Mouse (Mus musculus): ENCODE results near the gene Vhl. TPM values are rescaled to one million over a fixed set of nuclear protein-coding genes. Genes with fewer than 3 reads are reported as not detected.

The Vhl gene
- polyA plus RNA-seq, 1 experiment: not detected

DNA sequence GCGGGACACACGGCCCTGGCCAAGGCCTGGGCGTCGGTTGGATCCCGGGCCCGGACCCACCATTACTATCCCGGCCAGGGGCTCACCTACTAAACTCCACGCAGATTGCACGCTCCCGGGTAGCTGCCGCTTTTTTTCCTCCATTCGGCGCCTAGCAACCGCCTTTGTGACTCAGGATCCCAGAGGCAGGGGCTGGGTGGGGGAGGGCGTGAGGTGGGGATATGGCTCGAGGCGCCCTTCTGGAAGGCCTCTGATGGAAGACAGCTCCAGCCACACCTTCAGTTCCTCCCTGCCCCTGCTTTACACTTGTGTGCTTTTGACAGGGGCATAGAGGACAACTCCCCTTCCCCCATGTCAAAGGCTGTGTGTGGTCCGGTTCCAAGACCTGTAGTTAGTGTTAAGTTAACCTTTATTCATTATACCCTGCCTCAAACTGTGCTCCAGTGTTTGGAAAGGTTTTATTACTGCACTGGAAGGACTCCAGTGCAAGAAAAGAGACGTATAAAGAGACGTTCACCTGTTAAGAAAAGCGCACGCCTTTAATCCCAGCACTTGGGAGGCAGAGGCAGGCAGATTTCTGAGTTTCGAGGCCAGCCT, 23.1 kb upstream of the Vhl start, which contains the start of gene Fancd2os:
Gene Fancd2os (minus strand): TSS at position 173 of the 597 bp plus-strand sequence.
- WGBS: 38% methylated on average over 23 of the region's 23 CpGs
- Histone ChIP-seq H3K4me1 (ENCODE audit: control insufficient read depth, insufficient read depth, low read length) (peaks cover 3% of the 10 kb centered on the region; the same call in 1 of the 2 replicates), H3K27ac (ENCODE audit: insufficient read depth, low read depth, low read length) (no peak within 1 kb of the TSS), H3K4me3 (ENCODE audit: insufficient read depth, low read depth, low read length) (no peak within 1 kb of the TSS)
- TF ChIP-seq CTCF (IDR thresholded peaks at IDR 0.05; ENCODE audit: insufficient read depth, low read depth, low read length) (no peak), POLR2A (IDR thresholded peaks at IDR 0.05; ENCODE audit: insufficient read depth, low read depth, low read length) (no peak)

DNA sequence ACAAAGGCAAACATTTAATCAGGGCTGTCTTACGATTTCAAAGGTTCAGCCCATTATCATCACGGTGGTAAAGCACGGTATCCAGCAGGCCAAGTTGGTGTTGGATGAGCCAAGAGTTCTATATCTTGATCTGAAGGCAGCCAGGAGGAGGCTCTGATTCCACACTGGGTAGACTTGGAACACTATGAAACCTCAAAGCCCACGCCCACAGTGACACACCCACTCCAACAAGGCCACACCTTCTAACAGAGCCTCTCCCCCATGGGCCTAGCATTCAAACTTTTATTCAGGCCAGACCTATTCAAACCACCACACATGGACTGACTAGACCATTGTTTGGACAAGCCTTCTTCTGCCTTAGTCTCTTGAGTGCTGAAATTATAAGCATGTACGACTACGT, 20.9 kb upstream of the Vhl start:
- 90% methylated on average over 6 of the region's 6 CpGs for WGBS
- Histone ChIP-seq H3K4me1 (ENCODE audit: control insufficient read depth, insufficient read depth, low read length) (peaks cover 8% of the 10 kb centered on the region), H3K27ac (ENCODE audit: insufficient read depth, low read depth, low read length) (no peak overlapping the region), H3K4me3 (ENCODE audit: insufficient read depth, low read depth, low read length) (no peak overlapping the region)
- TF ChIP-seq CTCF (IDR thresholded peaks at IDR 0.05; ENCODE audit: insufficient read depth, low read depth, low read length): no peak
- TF ChIP-seq POLR2A (IDR thresholded peaks at IDR 0.05; ENCODE audit: insufficient read depth, low read depth, low read length): no peak

DNA sequence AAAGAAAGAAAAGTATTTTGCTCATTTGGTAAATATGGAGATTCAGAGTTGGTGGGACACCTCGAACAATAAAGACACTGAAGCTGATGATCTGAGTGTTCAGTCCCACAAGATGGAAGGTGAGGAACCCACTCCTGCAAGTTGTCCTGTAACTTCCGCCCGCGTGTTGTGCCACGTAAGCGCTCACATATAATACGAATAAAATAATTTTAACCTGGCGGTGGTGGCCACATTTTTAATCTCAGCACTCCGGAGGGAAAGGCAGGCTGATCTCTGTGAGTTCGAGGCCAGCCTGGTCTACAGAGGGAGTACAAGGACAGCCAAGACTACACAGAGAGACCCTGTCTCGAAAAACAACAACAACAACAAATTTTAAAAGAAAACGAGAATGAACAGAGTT, 19.8 kb upstream of the Vhl start:
- Histone ChIP-seq H3K4me3 (ENCODE audit: insufficient read depth, low read depth, low read length) (peak overlapping the region; percentile 89), H3K27ac (ENCODE audit: insufficient read depth, low read depth, low read length) (peak overlapping the region; percentile 53), H3K4me1 (ENCODE audit: control insufficient read depth, insufficient read depth, low read length) (peaks cover 10% of the 10 kb centered on the region)
- TF ChIP-seq CTCF (IDR thresholded peaks at IDR 0.05; ENCODE audit: insufficient read depth, low read depth, low read length): no peak
- no peak for TF ChIP-seq POLR2A (IDR thresholded peaks at IDR 0.05; ENCODE audit: insufficient read depth, low read depth, low read length)
- 53% methylated on average over 12 of the region's 12 CpGs for WGBS

DNA sequence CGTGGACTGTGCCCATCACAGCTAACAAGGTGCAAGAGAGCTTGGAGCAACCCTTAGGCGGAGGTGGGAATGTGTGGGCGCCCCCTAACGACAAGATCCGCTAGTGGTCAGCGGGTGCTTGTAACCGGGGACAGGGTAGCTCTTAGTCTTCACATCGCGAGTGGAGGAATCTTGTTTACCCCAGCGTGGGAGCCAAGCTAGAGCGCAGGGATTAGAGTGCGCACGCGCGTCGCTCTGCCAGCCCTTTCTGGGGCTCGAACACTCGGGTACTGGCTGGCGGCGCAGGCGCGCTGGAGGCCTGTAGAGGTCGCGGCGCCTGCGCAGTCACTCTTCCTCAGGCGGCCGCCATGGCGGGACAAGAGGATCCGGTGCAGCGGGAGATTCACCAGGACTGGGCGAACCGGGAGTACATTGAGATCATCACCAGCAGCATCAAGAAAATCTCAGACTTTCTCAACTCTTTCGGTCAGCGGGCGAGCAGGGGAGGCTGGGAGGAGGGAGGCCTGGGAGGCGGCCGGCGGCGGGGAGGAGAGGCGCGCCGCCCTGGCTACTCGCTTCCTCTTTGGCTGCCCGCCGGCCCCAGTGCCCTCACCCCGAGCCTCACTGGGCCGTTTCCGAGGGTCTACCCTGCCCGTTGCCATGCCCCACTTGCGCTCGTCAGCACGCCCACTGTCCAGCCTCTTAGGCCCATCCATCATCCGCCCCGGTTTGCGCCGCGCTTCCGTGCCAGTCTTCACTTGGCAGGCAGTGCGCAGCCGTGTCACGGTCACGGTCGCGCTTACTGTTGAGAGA, 19.1 kb upstream of the Vhl start, which contains the start of gene Brk1:
Gene Brk1 (plus strand): TSS at position 341 of the 792 bp plus-strand sequence.
- TF ChIP-seq POLR2A (IDR thresholded peaks at IDR 0.05; ENCODE audit: insufficient read depth, low read depth, low read length) (peak; percentile 73), CTCF (IDR thresholded peaks at IDR 0.05; ENCODE audit: insufficient read depth, low read depth, low read length) (peak; percentile 30; the same call in 1 of the 2 replicates)
- WGBS: under 1% methylated on average over 61 of the region's 65 CpGs
- Histone ChIP-seq H3K4me1 (ENCODE audit: control insufficient read depth, insufficient read depth, low read length) (peaks cover 13% of the 10 kb centered on the region), H3K27ac (ENCODE audit: insufficient read depth, low read depth, low read length) (peak within 1 kb of the TSS; percentile 53), H3K4me3 (ENCODE audit: insufficient read depth, low read depth, low read length) (peak within 1 kb of the TSS; percentile 89)

DNA sequence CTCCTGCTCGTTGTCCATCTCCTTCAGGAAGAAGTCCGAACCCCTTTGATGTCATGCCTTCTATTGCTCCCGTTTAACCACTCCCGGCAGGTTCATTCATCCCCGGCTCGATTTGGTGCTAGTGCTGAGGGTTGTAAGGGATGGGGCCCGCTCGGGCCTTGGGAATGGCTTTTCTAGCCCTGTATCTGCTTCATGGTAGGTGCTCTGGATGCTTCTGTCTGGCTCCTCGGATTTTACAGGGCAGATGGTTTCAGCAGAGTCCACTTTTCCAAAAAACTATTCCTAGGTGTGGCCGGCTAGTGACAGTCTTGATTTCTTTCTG, 18.6 kb upstream of the Vhl start:
- H3K4me1 ChIP-seq (ENCODE audit: control insufficient read depth, insufficient read depth, low read length): peaks cover 13% of the 10 kb centered on the region
- H3K27ac ChIP-seq (ENCODE audit: insufficient read depth, low read depth, low read length): peak overlapping the region; percentile 36; the same call in 1 of the 2 replicates
- H3K4me3 ChIP-seq (ENCODE audit: insufficient read depth, low read depth, low read length): peak overlapping the region; percentile 89
- no peak; the same call in 1 of the 2 replicates for TF ChIP-seq CTCF (IDR thresholded peaks at IDR 0.05; ENCODE audit: insufficient read depth, low read depth, low read length)
- no peak for TF ChIP-seq POLR2A (IDR thresholded peaks at IDR 0.05; ENCODE audit: insufficient read depth, low read depth, low read length)
- WGBS: 1% methylated on average over 10 of the region's 10 CpGs

DNA sequence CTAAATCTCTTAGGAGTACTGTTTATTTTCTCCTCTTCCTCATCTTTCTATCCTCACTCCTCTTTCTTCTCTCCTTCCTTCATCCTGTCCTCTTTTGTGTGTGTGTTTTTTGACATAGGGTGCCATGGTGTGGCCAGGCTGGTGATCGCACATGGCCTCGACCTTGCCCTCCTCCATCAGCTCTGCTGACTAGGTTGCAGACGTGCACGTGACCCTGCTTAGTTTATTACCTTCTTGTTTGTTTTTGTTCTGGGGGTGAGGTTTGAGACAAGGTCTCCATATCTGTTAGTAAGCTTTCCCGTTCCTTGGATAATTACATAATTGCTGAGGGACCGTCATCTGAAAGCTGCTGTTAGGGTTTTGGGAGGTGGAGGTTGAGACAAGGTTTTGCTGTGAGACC, 14.9 kb upstream of the Vhl start:
- 40% methylated on average over 6 of the region's 6 CpGs for WGBS
- H3K4me1 ChIP-seq (ENCODE audit: control insufficient read depth, insufficient read depth, low read length): peaks cover 17% of the 10 kb centered on the region
- TF ChIP-seq POLR2A (IDR thresholded peaks at IDR 0.05; ENCODE audit: insufficient read depth, low read depth, low read length) (no peak), CTCF (IDR thresholded peaks at IDR 0.05; ENCODE audit: insufficient read depth, low read depth, low read length) (no peak)
- H3K27ac ChIP-seq (ENCODE audit: insufficient read depth, low read depth, low read length): peak overlapping the region; percentile 54
- H3K4me3 ChIP-seq (ENCODE audit: insufficient read depth, low read depth, low read length): no peak overlapping the region

DNA sequence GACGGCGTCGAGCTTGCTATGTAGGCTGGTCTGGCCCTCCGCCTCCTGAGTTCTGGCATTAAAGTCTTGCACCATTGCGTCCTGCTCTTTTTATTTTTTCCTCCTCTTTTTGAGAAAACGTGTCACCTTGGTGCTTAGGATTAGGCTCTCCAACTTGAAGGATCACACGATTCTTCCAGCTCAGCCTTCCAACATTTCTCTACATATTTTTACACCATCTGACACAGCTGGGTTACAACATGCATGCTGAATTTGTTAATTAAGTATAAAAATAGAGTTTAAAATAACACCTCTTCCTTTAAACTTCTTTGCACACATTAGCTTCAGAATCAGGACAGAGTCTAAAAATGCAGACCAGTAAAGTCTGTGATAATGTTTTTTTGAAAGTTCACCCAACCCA, 14.5 kb upstream of the Vhl start:
- Histone ChIP-seq H3K4me1 (ENCODE audit: control insufficient read depth, insufficient read depth, low read length) (peaks cover 20% of the 10 kb centered on the region), H3K4me3 (ENCODE audit: insufficient read depth, low read depth, low read length) (no peak overlapping the region), H3K27ac (ENCODE audit: insufficient read depth, low read depth, low read length) (peak overlapping the region; percentile 54)
- 36% methylated on average over 7 of the region's 7 CpGs for WGBS
- TF ChIP-seq POLR2A (IDR thresholded peaks at IDR 0.05; ENCODE audit: insufficient read depth, low read depth, low read length) (no peak), CTCF (IDR thresholded peaks at IDR 0.05; ENCODE audit: insufficient read depth, low read depth, low read length) (no peak)

DNA sequence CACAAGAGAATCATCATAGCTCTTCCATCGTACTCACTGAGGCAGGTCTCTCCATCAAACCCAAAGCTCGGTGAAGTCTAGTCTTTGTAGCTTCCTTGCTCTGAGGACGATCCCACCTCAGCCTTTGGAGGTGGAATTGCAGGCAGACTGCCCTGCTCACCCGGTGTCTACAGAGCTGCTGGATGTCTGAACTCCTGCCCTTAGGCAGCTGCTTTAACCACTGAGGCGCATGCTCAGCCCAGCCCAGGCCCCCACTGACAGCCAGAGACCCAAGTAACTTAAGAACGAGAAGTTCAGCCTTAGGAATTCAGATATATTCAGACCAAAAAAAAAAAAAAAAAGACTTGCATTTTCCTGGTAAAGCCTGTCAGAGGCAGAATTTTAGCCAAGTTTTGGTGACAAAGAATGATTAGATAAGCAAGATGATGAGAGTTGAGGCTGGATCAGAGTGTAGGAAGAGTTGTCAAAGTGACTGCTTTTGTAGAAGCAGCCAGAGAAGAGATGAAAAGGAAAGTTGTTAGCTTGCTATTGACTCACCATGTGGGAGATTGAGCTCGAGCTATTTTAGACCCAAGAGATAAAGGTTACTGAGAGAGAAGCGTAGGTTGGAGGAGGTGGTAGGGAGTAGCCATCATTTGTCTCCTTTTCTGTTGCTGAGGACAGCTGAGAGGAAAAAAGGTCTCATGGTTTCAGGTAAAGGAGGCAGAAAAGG, 11.3 kb upstream of the Vhl start:
- H3K27ac ChIP-seq (ENCODE audit: insufficient read depth, low read depth, low read length): peak overlapping the region; percentile 80
- peaks cover 19% of the 10 kb centered on the region for H3K4me1 ChIP-seq (ENCODE audit: control insufficient read depth, insufficient read depth, low read length)
- H3K4me3 ChIP-seq (ENCODE audit: insufficient read depth, low read depth, low read length): no peak overlapping the region
- TF ChIP-seq CTCF (IDR thresholded peaks at IDR 0.05; ENCODE audit: insufficient read depth, low read depth, low read length) (no peak), POLR2A (IDR thresholded peaks at IDR 0.05; ENCODE audit: insufficient read depth, low read depth, low read length) (no peak)
- WGBS: 47% methylated on average over 8 of the region's 8 CpGs

Data from olfactory bulb, adult 2 months (tissue).